Mouse (Mus musculus): ENCODE measurements at regions not wholly inside any gene's neighbourhood (a gene's known extent, or its start where the extent isn't known, plus 50 kb on each side); places are given as distances from the start of the nearest gene placed in this dataset.
A peak's percentile ranks its signal among the peaks of the same experiment; 100 is the strongest.
"Not testable (repeated sequence)": the region's sequence is repeated elsewhere in the genome, so short reads cannot be mapped to it uniquely, and the experiment has no call there.

DNA sequence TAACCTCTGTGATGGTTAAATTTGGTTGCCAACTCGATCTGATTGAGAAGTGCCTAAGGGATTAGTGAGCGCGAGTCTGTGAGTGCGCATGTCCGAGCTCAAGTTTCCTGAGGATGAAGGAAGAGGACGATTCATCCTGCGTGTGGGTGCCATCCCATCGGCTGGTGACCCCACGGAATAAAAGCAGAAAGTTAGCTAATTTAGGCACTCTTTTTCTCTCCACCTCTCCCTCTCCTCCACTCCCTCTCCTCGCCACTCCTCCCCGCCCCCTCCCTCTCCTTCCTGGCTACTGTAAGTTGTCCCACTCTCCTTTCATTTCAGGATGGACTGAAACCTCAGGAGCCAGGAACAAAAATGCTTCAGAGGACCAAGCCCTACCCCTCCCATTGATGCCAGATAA lies 168.9 kb upstream of the Gm10131 start:
- Histone ChIP-seq H3K4me3 (replicated peaks; ENCODE audit: low read length) (no peak overlapping the region), H3K4me1 (replicated peaks; ENCODE audit: low read depth, low read length) (0 out of 2 replicates have a peak, but pooled peaks cover 4% of the 10 kb centered on the region), H3K9me3 (ENCODE audit: low read length) (peaks cover 12% of the 10 kb centered on the region), H3K27me3 (ENCODE audit: insufficient read depth, low read length) (no peaks in the 10 kb centered on the region), H3K36me3 (ENCODE audit: insufficient read depth, low read length) (no peaks in the 10 kb centered on the region)
- TF ChIP-seq CTCF (conservative IDR thresholded peaks at IDR 0.05; ENCODE audit: low read length) (no peak), NANOG (IDR thresholded peaks at IDR 0.05; ENCODE audit: borderline replicate concordance, low read length) (no peak), POU5F1 (IDR thresholded peaks at IDR 0.05; ENCODE audit: borderline replicate concordance, low read length) (no peak)

DNA sequence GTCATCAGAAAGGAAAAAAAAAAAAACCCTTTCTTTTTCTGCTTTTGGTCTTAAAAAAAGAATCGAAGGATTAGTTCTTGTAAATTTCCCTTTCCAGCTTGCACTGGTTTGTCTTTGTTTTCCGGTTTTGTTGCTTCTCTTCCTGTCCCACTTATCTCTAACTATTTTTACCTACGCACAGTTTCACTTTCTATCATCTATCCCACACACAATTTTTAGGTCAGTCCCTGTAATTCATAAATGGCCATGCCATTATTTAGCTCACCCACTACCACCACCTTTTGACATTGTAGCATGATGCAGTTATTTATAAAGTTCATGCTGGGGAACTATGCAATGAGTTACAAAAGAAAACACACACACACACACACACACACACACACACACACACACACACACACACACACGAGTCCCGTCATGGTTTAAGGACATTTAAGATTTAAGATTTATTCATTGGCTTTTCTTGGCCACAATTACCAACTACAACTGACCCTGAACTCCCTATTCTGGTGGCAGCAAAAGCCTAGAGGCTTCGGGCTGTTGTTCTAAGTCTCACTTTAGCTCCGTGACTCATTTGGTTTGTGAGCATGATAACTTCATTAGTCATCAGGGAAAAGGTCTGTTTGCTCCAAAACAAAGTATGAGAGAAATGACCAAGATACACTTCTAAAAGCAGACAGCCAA lies 164.6 kb upstream of the Gm10131 start:
- no peaks in the 10 kb centered on the region for H3K9me3 ChIP-seq (ENCODE audit: low read length)
- H3K4me1 ChIP-seq (replicated peaks; ENCODE audit: low read depth, low read length), result 0 out of 2 replicates have a peak, but pooled peaks cover 4% of the 10 kb centered on the region
- TF ChIP-seq NANOG (IDR thresholded peaks at IDR 0.05; ENCODE audit: borderline replicate concordance, low read length), result no peak
- no peak for TF ChIP-seq CTCF (conservative IDR thresholded peaks at IDR 0.05; ENCODE audit: low read length)
- TF ChIP-seq POU5F1 (IDR thresholded peaks at IDR 0.05; ENCODE audit: borderline replicate concordance, low read length), result no peak
- no peak overlapping the region for H3K4me3 ChIP-seq (replicated peaks; ENCODE audit: low read length)
- H3K36me3 ChIP-seq (ENCODE audit: insufficient read depth, low read length), result no peaks in the 10 kb centered on the region
- H3K27me3 ChIP-seq (ENCODE audit: insufficient read depth, low read length), result no peaks in the 10 kb centered on the region

DNA sequence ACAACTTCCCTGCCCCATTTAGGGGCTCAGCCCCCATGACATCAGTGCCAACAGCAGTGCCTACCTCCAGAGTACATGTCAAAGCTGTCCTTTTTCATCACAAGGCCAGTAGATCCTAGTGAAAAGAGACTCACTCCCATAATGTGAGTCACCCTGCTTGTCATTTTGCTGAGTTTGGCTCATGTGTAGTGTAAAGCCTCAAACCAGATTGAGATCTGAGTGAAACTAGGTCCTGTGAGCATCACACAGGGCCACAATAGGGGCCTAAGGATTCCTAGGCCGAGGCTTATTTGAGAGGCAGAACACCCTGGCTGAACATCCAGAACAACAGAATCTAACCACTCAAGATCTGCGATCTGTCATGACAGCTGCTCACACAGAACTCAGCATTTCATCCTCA lies 163.3 kb upstream of the Gm10131 start:
- H3K9me3 ChIP-seq (ENCODE audit: low read length); H3K36me3 ChIP-seq (ENCODE audit: insufficient read depth, low read length); H3K4me1 ChIP-seq (replicated peaks; ENCODE audit: low read depth, low read length); H3K4me3 ChIP-seq (replicated peaks; ENCODE audit: low read length); H3K27me3 ChIP-seq (ENCODE audit: insufficient read depth, low read length): not testable (repeated sequence)

DNA sequence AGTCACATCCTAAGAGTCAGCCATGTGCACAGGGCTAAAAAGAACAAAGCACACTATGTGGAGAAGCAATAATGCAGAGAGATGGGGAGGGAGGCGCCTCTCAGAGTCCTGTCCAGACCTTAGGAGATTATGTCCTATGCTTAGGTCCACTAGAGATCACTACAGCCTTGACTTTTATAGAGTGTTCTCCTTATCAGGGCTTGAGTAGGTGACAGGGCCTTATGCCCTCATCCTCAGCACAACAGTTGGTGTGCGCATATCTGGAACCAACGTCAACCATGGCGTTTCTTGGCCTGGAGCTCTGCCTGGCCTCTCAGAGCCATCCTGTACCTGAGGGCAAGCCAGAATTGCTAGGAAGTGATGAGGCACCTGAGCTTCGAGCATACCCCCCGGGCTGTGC lies 162.6 kb upstream of the Gm10131 start:
- TF ChIP-seq CTCF (conservative IDR thresholded peaks at IDR 0.05; ENCODE audit: low read length) (no peak), POU5F1 (IDR thresholded peaks at IDR 0.05; ENCODE audit: borderline replicate concordance, low read length) (no peak)
- no peak overlapping the region for H3K4me3 ChIP-seq (replicated peaks; ENCODE audit: low read length)
- no peaks in the 10 kb centered on the region for H3K27me3 ChIP-seq (ENCODE audit: insufficient read depth, low read length)
- no peaks in the 10 kb centered on the region for H3K36me3 ChIP-seq (ENCODE audit: insufficient read depth, low read length)
- peaks cover under 1% of the 10 kb centered on the region; the same call in 1 of the 2 replicates for H3K9me3 ChIP-seq (ENCODE audit: low read length)
- no peaks in the 10 kb centered on the region for H3K4me1 ChIP-seq (replicated peaks; ENCODE audit: low read depth, low read length)

DNA sequence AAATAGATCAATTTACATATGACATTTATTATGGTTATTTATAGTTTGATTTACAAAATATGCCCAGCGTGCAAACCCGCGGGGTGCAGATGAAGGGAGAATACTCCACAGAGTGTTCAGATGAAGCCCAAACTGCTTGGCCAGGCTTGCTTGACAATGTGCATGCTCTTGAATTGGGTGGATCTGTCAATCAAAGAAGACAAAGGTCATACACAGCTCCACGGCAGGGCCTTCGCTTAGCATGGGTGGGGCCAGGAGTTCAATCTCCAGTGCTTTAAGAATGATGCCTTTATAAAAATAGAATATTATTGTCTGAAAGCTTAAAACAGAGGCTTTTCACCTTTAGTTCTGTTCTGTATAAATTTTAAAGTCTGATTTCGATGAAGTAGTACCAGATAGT lies 158.3 kb upstream of the Gm10131 start:
- peaks cover 4% of the 10 kb centered on the region; the same call in 1 of the 2 replicates for H3K9me3 ChIP-seq (ENCODE audit: low read length)
- H3K27me3 ChIP-seq (ENCODE audit: insufficient read depth, low read length), result no peaks in the 10 kb centered on the region
- H3K36me3 ChIP-seq (ENCODE audit: insufficient read depth, low read length), result no peaks in the 10 kb centered on the region
- no peak for TF ChIP-seq POU5F1 (IDR thresholded peaks at IDR 0.05; ENCODE audit: borderline replicate concordance, low read length)
- TF ChIP-seq NANOG (IDR thresholded peaks at IDR 0.05; ENCODE audit: borderline replicate concordance, low read length), result no peak
- TF ChIP-seq CTCF (conservative IDR thresholded peaks at IDR 0.05; ENCODE audit: low read length), result no peak
- H3K4me1 ChIP-seq (replicated peaks; ENCODE audit: low read depth, low read length), result no peaks in the 10 kb centered on the region
- no peak overlapping the region for H3K4me3 ChIP-seq (replicated peaks; ENCODE audit: low read length)

DNA sequence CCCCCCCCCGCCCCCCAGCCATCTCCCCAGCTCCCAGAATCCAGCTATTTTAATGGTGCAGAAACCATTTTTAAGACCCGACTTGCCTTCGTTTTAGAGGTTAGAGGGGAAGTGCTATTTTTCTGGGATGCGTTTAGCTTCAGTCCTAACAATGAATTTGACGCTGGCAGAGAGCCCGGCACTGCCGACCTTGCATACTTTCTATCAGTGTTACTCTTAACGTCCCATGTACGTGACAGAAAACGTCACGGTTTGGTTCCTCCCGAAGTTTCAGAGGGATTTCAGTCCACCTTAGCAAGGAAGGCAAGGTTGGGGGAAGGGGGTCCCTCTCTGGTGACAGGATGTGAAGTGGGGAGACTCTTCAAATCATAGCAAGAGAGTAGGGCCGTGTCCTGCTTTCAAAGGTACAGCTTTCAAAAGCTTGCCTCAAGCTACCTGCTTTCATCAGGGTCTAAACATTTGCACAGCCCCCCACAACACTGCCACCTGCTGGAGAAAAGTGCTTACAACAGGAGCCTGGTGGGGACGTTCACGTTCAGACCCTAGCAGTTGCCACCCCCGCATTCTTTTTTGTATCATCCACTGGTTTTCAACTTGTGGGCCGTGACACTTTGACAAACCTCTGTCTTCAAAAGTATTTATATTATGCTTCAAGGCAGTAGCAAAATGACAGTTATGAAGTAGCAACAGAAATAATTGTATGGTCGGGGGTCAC lies 157.4 kb upstream of the Gm10131 start:
- Histone ChIP-seq H3K27me3 (ENCODE audit: insufficient read depth, low read length) (no peaks in the 10 kb centered on the region), H3K4me3 (replicated peaks; ENCODE audit: low read length) (no peak overlapping the region), H3K9me3 (ENCODE audit: low read length) (peaks cover 4% of the 10 kb centered on the region; the same call in 1 of the 2 replicates), H3K36me3 (ENCODE audit: insufficient read depth, low read length) (no peaks in the 10 kb centered on the region), H3K4me1 (replicated peaks; ENCODE audit: low read depth, low read length) (no peaks in the 10 kb centered on the region)
- TF ChIP-seq NANOG (IDR thresholded peaks at IDR 0.05; ENCODE audit: borderline replicate concordance, low read length), result no peak
- TF ChIP-seq POU5F1 (IDR thresholded peaks at IDR 0.05; ENCODE audit: borderline replicate concordance, low read length), result no peak
- TF ChIP-seq CTCF (conservative IDR thresholded peaks at IDR 0.05; ENCODE audit: low read length), result peak; percentile 61

DNA sequence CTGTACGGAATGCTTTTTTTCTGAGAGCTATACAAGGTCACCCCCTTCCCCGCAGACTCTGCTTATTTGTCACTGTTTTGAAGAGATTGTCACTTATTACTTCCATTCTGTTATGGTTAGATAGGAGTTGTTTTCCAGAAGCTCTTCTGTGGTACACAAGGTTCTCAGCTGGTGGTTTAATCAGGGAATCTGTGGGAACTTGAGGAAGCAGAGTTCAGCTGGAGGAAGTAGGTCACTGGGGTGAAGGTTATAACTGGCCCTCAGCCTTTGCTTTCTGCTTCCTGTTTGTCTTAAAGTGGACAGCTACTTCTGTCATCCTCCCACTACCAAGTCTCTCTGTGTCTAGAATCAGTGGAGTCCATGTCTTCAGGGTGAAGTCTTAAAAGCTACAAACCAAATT lies 143.4 kb upstream of the Gm10131 start:
- no peaks in the 10 kb centered on the region for H3K4me1 ChIP-seq (replicated peaks; ENCODE audit: low read depth, low read length)
- peaks cover 4% of the 10 kb centered on the region for H3K9me3 ChIP-seq (ENCODE audit: low read length)
- no peaks in the 10 kb centered on the region for H3K36me3 ChIP-seq (ENCODE audit: insufficient read depth, low read length)
- no peak for TF ChIP-seq CTCF (conservative IDR thresholded peaks at IDR 0.05; ENCODE audit: low read length)
- no peak for TF ChIP-seq NANOG (IDR thresholded peaks at IDR 0.05; ENCODE audit: borderline replicate concordance, low read length)
- TF ChIP-seq POU5F1 (IDR thresholded peaks at IDR 0.05; ENCODE audit: borderline replicate concordance, low read length), result no peak
- H3K27me3 ChIP-seq (ENCODE audit: insufficient read depth, low read length), result no peaks in the 10 kb centered on the region
- no peak overlapping the region for H3K4me3 ChIP-seq (replicated peaks; ENCODE audit: low read length)

DNA sequence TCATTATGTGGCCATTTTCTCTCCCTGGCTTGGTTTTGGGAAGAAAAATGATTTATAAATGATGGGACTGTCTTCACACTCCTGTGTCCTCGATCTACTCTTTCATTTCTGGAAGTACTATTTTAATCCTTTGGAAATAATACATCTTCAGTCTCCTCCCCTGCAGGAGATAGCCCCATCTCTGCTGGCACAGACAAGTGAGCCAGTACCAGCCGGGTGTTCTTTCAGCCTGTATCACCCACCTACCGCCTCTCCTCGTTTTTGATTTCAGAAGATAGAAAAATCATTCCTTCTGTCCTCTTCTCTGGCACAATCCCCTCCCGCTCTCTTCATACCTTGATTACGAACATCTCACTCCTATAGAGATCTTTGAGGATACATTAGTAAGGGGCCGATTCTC lies 140.4 kb upstream of the Gm10131 start:
- no peak overlapping the region for H3K4me3 ChIP-seq (replicated peaks; ENCODE audit: low read length)
- H3K36me3 ChIP-seq (ENCODE audit: insufficient read depth, low read length), result no peaks in the 10 kb centered on the region
- TF ChIP-seq NANOG (IDR thresholded peaks at IDR 0.05; ENCODE audit: borderline replicate concordance, low read length) (no peak), POU5F1 (IDR thresholded peaks at IDR 0.05; ENCODE audit: borderline replicate concordance, low read length) (no peak)
- peaks cover 4% of the 10 kb centered on the region for H3K9me3 ChIP-seq (ENCODE audit: low read length)
- H3K27me3 ChIP-seq (ENCODE audit: insufficient read depth, low read length), result no peaks in the 10 kb centered on the region
- no peaks in the 10 kb centered on the region for H3K4me1 ChIP-seq (replicated peaks; ENCODE audit: low read depth, low read length)

All from E14TG2a.4 (cell line).